In genomic region chr11:69527098-69528030, GRCm38 (mm10) we compare ENCODE assay signal across 8 mouse cellular contexts. TPM values are rescaled to one million over a fixed set of nuclear protein-coding genes. Genes with fewer than 3 reads are reported as not detected.
A peak's percentile ranks its signal among the peaks of the same experiment; 100 is the strongest.
DNase-seq lines count a peak whose midpoint lies in the region; ATAC-seq and TF ChIP-seq lines count a peak whose summit lies in the region.

No protein-coding gene starts in this region.

- H3K9me3 ChIP-seq in heart, embryonic 12.5 days (replicated peaks): no peaks in the 10 kb centered on the region
- no peaks in the 10 kb centered on the region for H3K9me3 ChIP-seq in forebrain, embryonic 14.5 days (replicated peaks; ENCODE audit: control insufficient read depth, low read length)
- H3K9me3 ChIP-seq in liver, postnatal 0 days (ENCODE audit: low read length): no peaks in the 10 kb centered on the region

- ATAC-seq in heart, embryonic 12.5 days (ENCODE audit: insufficient number of reproducible peaks, low FRiP score): no peak
- ATAC-seq in forebrain, embryonic 14.5 days: peak; percentile 80
- ATAC-seq in liver, postnatal 0 days: no peak

- peaks cover 13% of the 10 kb centered on the region for H3K27me3 ChIP-seq in heart, embryonic 12.5 days (replicated peaks)
- no peaks in the 10 kb centered on the region for H3K27me3 ChIP-seq in forebrain, embryonic 14.5 days (replicated peaks; ENCODE audit: control insufficient read depth, insufficient read depth, low read length)
- H3K27me3 ChIP-seq in liver, postnatal 0 days (ENCODE audit: insufficient read depth, low read length): peaks cover 6% of the 10 kb centered on the region; the same call in 1 of the 2 replicates

- intact Hi-C loops in heart, postnatal 14 days (cut with DNase I): no loop called here

- H3K4me2 ChIP-seq in heart, embryonic 12.5 days: peak overlapping the region; percentile 73
- peak overlapping the region; percentile 56 for H3K4me2 ChIP-seq in forebrain, embryonic 14.5 days (ENCODE audit: low read length)
- H3K4me2 ChIP-seq in liver, postnatal 0 days (ENCODE audit: low read depth, low read length): peak overlapping the region; percentile 18; the same call in 1 of the 2 replicates

- DNase-seq in heart, postnatal 14 days: no peak
- peak; percentile 21 for DNase-seq in R1 (ENCODE audit: low read depth, low spot score)
- DNase-seq in forebrain, embryonic 14.5 days (ENCODE audit: low spot score): peak; percentile 87
- DNase-seq in liver, postnatal 0 days: no peak
- no peak for DNase-seq in urinary bladder, adult 18-20 months (ENCODE audit: low spot score in 2 of 2)
- no peak for DNase-seq in adrenal gland, adult 8-10 months
- DNase-seq in gastrocnemius, adult 8-10 months (ENCODE audit: low spot score in 2 of 2): no peak

- no peak for TF ChIP-seq EP300 in liver, postnatal 0 days (IDR thresholded peaks at IDR 0.05; ENCODE audit: low read depth)

- 14% methylated on average over 30 of the region's 30 CpGs for WGBS in heart, embryonic 12.5 days
- 1% methylated on average over 30 of the region's 30 CpGs for WGBS in forebrain, embryonic 14.5 days
- WGBS in liver, postnatal 0 days (ENCODE audit: insufficient replicate concordance): 23% methylated on average over 30 of the region's 30 CpGs

- no peaks in the 10 kb centered on the region for H3K36me3 ChIP-seq in heart, embryonic 12.5 days
- no peaks in the 10 kb centered on the region for H3K36me3 ChIP-seq in forebrain, embryonic 14.5 days (ENCODE audit: control insufficient read depth, insufficient read depth, low read length)
- H3K36me3 ChIP-seq in liver, postnatal 0 days (replicated peaks; ENCODE audit: insufficient read depth, low read length): no peaks in the 10 kb centered on the region

- peak overlapping the region; percentile 42 for H3K4me3 ChIP-seq in heart, embryonic 12.5 days
- H3K4me3 ChIP-seq in forebrain, embryonic 14.5 days (ENCODE audit: low read depth, low read length): peak overlapping the region; percentile 17
- H3K4me3 ChIP-seq in liver, postnatal 0 days (ENCODE audit: low read depth, low read length): no peak overlapping the region

- no peak for TF ChIP-seq CTCF in liver, postnatal 0 days (IDR thresholded peaks at IDR 0.05; ENCODE audit: low read depth)

- H3K9ac ChIP-seq in heart, embryonic 12.5 days: peak overlapping the region; percentile 62; the same call in 1 of the 2 replicates
- peak overlapping the region; percentile 70 for H3K9ac ChIP-seq in forebrain, embryonic 14.5 days (ENCODE audit: low read length)
- no peak overlapping the region for H3K9ac ChIP-seq in liver, postnatal 0 days (replicated peaks)

- H3K27ac ChIP-seq in heart, embryonic 12.5 days (ENCODE audit: poor library complexity, severe bottlenecking): no peak overlapping the region
- H3K27ac ChIP-seq in forebrain, embryonic 14.5 days (ENCODE audit: low read depth, low read length): peak overlapping the region; percentile 98
- no peak overlapping the region for H3K27ac ChIP-seq in liver, postnatal 0 days (ENCODE audit: low read depth)

- H3K4me1 ChIP-seq in heart, embryonic 12.5 days (replicated peaks): peaks cover 3% of the 10 kb centered on the region; the same call in 1 of the 2 replicates
- H3K4me1 ChIP-seq in forebrain, embryonic 14.5 days (ENCODE audit: control insufficient read depth, insufficient read depth, low read length): peaks cover 12% of the 10 kb centered on the region
- H3K4me1 ChIP-seq in liver, postnatal 0 days (ENCODE audit: insufficient read depth): no peaks in the 10 kb centered on the region

RNA-seq across cellular contexts. Expression of gene Dnah2, which starts 21.5 kb away (rescaled TPM):
- polyA plus RNA-seq in heart, embryonic 12.5 days (2016; fragmentation: Nextera tagmentation; extraction: Ambion mirVana): 0.15 and 0.59 TPM in 2 replicates
- total RNA-seq in heart, postnatal 14 days (2021): under 1 TPM; 0.07 to 0.38 TPM
- polyA plus RNA-seq in forebrain, embryonic 14.5 days (2014; fragmentation: Nextera tagmentation; extraction: Ambion mirVana): 2.7 and 3.8 TPM in 2 replicates
- polyA plus RNA-seq in liver, postnatal 0 days (2015; fragmentation: Nextera tagmentation; extraction: Ambion mirVana): 0.04 and 0.05 TPM in 2 replicates
- total RNA-seq in adrenal gland, adult 8-10 months (2022): 1 to 10 TPM in 1 of 4 experiments, under 1 TPM in 3; 0.14 to 1.0 (median 0.70) TPM
- total RNA-seq in gastrocnemius, adult 8-10 months (2022): under 1 TPM in 3 of 4 experiments, not detected in 1; 0.02 to 0.68 (median 0.05) TPM

RNA-seq across cellular contexts. Expression of gene Efnb3, which starts 32.6 kb away (rescaled TPM):
- 87.4 and 90.0 TPM in 2 replicates for polyA plus RNA-seq in heart, embryonic 12.5 days (2016; fragmentation: Nextera tagmentation; extraction: Ambion mirVana)
- total RNA-seq in heart, postnatal 14 days (2021): 10 to 100 TPM; 60.5 to 70.3 TPM
- 38.6 and 48.2 TPM in 2 replicates for polyA plus RNA-seq in forebrain, embryonic 14.5 days (2014; fragmentation: Nextera tagmentation; extraction: Ambion mirVana)
- polyA plus RNA-seq in liver, postnatal 0 days (2015; fragmentation: Nextera tagmentation; extraction: Ambion mirVana): 0.19 and 0.20 TPM in 2 replicates
- under 1 TPM; 0.77 to 0.86 (median 0.81) TPM for total RNA-seq in adrenal gland, adult 8-10 months (2022)
- under 1 TPM; 0.31 to 0.46 (median 0.35) TPM for total RNA-seq in gastrocnemius, adult 8-10 months (2022)

RNA-seq across cellular contexts. Expression of gene Wrap53, which starts 52.7 kb away (rescaled TPM):
- 18.7 and 19.5 TPM in 2 replicates for polyA plus RNA-seq in heart, embryonic 12.5 days (2016; fragmentation: Nextera tagmentation; extraction: Ambion mirVana)
- total RNA-seq in heart, postnatal 14 days (2021): 1 to 10 TPM; 4.3 to 6.5 TPM
- 24.6 and 29.3 TPM in 2 replicates for polyA plus RNA-seq in forebrain, embryonic 14.5 days (2014; fragmentation: Nextera tagmentation; extraction: Ambion mirVana)
- 8.1 and 10.0 TPM in 2 replicates for polyA plus RNA-seq in liver, postnatal 0 days (2015; fragmentation: Nextera tagmentation; extraction: Ambion mirVana)
- 10 to 100 TPM in 3 of 4 experiments, 1 to 10 TPM in 1; 9.1 to 11.9 (median 11.0) TPM for total RNA-seq in adrenal gland, adult 8-10 months (2022)
- 1 to 10 TPM; 3.3 to 4.4 (median 3.7) TPM for total RNA-seq in gastrocnemius, adult 8-10 months (2022)

RNA-seq across cellular contexts. Expression of gene Trp53, which starts 52.8 kb away (rescaled TPM):
- 76.0 and 79.1 TPM in 2 replicates for polyA plus RNA-seq in heart, embryonic 12.5 days (2016; fragmentation: Nextera tagmentation; extraction: Ambion mirVana)
- 10 to 100 TPM; 22.1 to 27.3 TPM for total RNA-seq in heart, postnatal 14 days (2021)
- polyA plus RNA-seq in forebrain, embryonic 14.5 days (2014; fragmentation: Nextera tagmentation; extraction: Ambion mirVana): 111 and 113 TPM in 2 replicates
- 32.6 and 33.5 TPM in 2 replicates for polyA plus RNA-seq in liver, postnatal 0 days (2015; fragmentation: Nextera tagmentation; extraction: Ambion mirVana)
- 10 to 100 TPM; 57.6 to 71.1 (median 64.0) TPM for total RNA-seq in adrenal gland, adult 8-10 months (2022)
- 10 to 100 TPM; 12.6 to 17.2 (median 13.8) TPM for total RNA-seq in gastrocnemius, adult 8-10 months (2022)

Comparison
In these comparisons a context has a peak if more than half of its experiments do, and no peak if none do; other contexts are left out.
1. H3K4me2 ChIP-seq: peak in every context shown above with its lines; median percentile 73 in heart, embryonic 12.5 days; 56 in forebrain, embryonic 14.5 days; 18 in liver, postnatal 0 days.
2. DNase-seq: peak in R1 (single experiment) and forebrain, embryonic 14.5 days (single experiment); none in heart, postnatal 14 days (0 of 2), liver, postnatal 0 days (single experiment), urinary bladder, adult 18-20 months (0 of 2), adrenal gland, adult 8-10 months (single experiment) and gastrocnemius, adult 8-10 months (0 of 2).
3. RNA of gene Efnb3, which starts 32.6 kb away (total RNA-seq): 60.5 to 70.3 TPM in heart, postnatal 14 days; 0.77 to 0.86 TPM in adrenal gland, adult 8-10 months and 0.31 to 0.46 TPM in gastrocnemius, adult 8-10 months; every median in the first group is over 10 times any median in the second.